Mouse (Mus musculus): Measurements from ENCODE around the gene Nmrk1. TPM values are rescaled to one million over a fixed set of nuclear protein-coding genes. Genes with fewer than 3 reads are reported as not detected.

Nmrk1 gene
- polyA plus RNA-seq, 1 experiment, result 4.0 TPM

DNA sequence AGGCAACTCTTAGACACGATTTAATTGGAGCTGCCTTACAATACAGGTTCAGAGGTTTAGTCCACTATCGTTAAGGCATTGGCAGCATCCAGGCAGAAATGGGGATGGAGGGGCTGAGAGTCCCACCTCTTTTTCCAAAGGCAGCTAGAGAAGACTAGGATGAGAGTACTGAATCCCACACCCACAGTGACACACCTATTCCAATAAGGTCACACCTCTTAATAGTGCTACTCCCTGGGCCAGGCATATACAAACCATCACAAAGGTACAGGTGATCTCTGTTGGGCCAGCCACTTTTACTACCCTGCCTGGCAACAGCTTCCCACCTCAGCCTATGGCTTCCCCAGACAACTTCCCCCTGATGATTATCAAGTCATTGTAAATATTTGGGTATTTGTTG, 61.0 kb downstream of the Nmrk1 start:
- DNase-seq (ENCODE audit: low read depth in 1 of 2, low spot score in 2 of 2), result no peak
- Histone ChIP-seq H3K4me1 (ENCODE audit: control insufficient read depth, insufficient read depth, insufficient read length) (no peaks in the 10 kb centered on the region), H3K27me3 (ENCODE audit: control insufficient read depth, insufficient read depth, low read length) (no peaks in the 10 kb centered on the region), H3K36me3 (ENCODE audit: control insufficient read depth, insufficient read depth, low read length) (peaks cover 3% of the 10 kb centered on the region), H3K27ac (ENCODE audit: insufficient read depth, low read length) (no peak overlapping the region), H3K4me3 (ENCODE audit: extremely low read depth, insufficient read depth, insufficient read length) (no peak overlapping the region)
- 93% methylated on average over 2 of the region's 2 CpGs for WGBS
- TF ChIP-seq CTCF (IDR thresholded peaks at IDR 0.05; ENCODE audit: extremely low read depth, insufficient read depth, insufficient read length, insufficient replicate concordance) (no peak), POLR2A (IDR thresholded peaks at IDR 0.05; ENCODE audit: low read depth, low read length) (no peak)

GRCm38 (mm10) chr19:18695116-18695515, 63.4 kb downstream of the Nmrk1 start:
- no peak for DNase-seq (ENCODE audit: low read depth in 1 of 2, low spot score in 2 of 2)
- peaks cover 3% of the 10 kb centered on the region for H3K36me3 ChIP-seq (ENCODE audit: control insufficient read depth, insufficient read depth, low read length)
- no peaks in the 10 kb centered on the region for H3K27me3 ChIP-seq (ENCODE audit: control insufficient read depth, insufficient read depth, low read length)
- no peak overlapping the region for H3K4me3 ChIP-seq (ENCODE audit: extremely low read depth, insufficient read depth, insufficient read length)
- no peaks in the 10 kb centered on the region for H3K4me1 ChIP-seq (ENCODE audit: control insufficient read depth, insufficient read depth, insufficient read length)
- no peak overlapping the region for H3K27ac ChIP-seq (ENCODE audit: insufficient read depth, low read length)
- TF ChIP-seq POLR2A (IDR thresholded peaks at IDR 0.05; ENCODE audit: low read depth, low read length) (no peak), CTCF (IDR thresholded peaks at IDR 0.05; ENCODE audit: extremely low read depth, insufficient read depth, insufficient read length, insufficient replicate concordance) (no peak)
- 96% methylated on average over 3 of the region's 3 CpGs for WGBS

DNA sequence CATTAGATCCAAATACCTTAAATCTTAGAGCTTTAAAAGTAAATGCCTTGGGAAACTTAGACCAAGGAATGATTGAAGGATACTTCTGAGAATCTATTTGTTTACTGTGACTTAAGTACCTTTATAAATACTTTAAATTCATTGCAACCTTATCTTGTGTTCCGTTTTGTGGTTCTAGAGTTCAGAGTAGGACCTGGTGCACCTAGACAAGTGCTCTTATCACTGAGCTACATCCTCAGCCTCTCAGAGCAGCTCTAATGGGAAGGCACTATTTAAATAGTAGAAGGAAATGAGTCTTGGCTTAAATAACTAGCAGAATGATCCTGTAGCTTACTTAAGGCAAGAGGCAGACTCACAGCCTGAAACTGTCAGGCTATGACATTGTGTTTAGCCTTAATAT, 63.8 kb downstream of the Nmrk1 start:
- no peaks in the 10 kb centered on the region for H3K4me1 ChIP-seq (ENCODE audit: control insufficient read depth, insufficient read depth, insufficient read length)
- H3K27me3 ChIP-seq (ENCODE audit: control insufficient read depth, insufficient read depth, low read length), result no peaks in the 10 kb centered on the region
- no peak overlapping the region for H3K27ac ChIP-seq (ENCODE audit: insufficient read depth, low read length)
- WGBS, result 74% methylated on average over 1 of the region's 1 CpGs
- no peak overlapping the region for H3K4me3 ChIP-seq (ENCODE audit: extremely low read depth, insufficient read depth, insufficient read length)
- no peak for TF ChIP-seq POLR2A (IDR thresholded peaks at IDR 0.05; ENCODE audit: low read depth, low read length)
- no peak for TF ChIP-seq CTCF (IDR thresholded peaks at IDR 0.05; ENCODE audit: extremely low read depth, insufficient read depth, insufficient read length, insufficient replicate concordance)
- no peak for DNase-seq (ENCODE audit: low read depth in 1 of 2, low spot score in 2 of 2)
- peaks cover 3% of the 10 kb centered on the region for H3K36me3 ChIP-seq (ENCODE audit: control insufficient read depth, insufficient read depth, low read length)

Other genes starting within 250 kb of the Nmrk1 start
- gene Ostf1, start 127 bp upstream of the Nmrk1 start, polyA plus RNA-seq (2012; rRNA removed), result 69.7 and 83.6 TPM in 2 replicates
- gene Carnmt1, start 38.8 kb downstream of the Nmrk1 start, polyA plus RNA-seq (2012; rRNA removed), result 3.1 and 5.8 TPM in 2 replicates
- 10.1 and 18.3 TPM in 2 replicates for gene D030056L22Rik, start 81.2 kb downstream of the Nmrk1 start, polyA plus RNA-seq (2012; rRNA removed)
- gene Trpm6, start 118.0 kb downstream of the Nmrk1 start, polyA plus RNA-seq (2012; rRNA removed), result 0.02 and 0.05 TPM in 2 replicates

Measured in spleen, adult 2 months (tissue).